Mouse (Mus musculus) spleen, adult 2 months (tissue): Measurements from ENCODE around the gene Olfr444. TPM values are rescaled to one million over a fixed set of nuclear protein-coding genes. Genes with fewer than 3 reads are reported as not detected.

Experiments used
- DNase-seq, 2 experiments: peaks; one replicate each; pipeline versions ENCODE4 v3.0.0 to v3.0.0-alpha.2; 2012 to 2021; ENCODE audit warnings: low spot score in 2 of 2, low read depth in 1 of 2
- H3K27ac ChIP-seq: fragments of 200-500 bp; 2 replicates; pipeline ENCODE4 v1.5.1; 2012; ENCODE audit warnings: low read length, inconsistent platforms; ENCODE audit not compliant: insufficient read depth
- H3K27me3 ChIP-seq: fragments of 200-500 bp; 2 replicates; pipeline ENCODE4 v1.6.1; 2012; ENCODE audit warnings: mild to moderate bottlenecking, moderate library complexity, low read length, inconsistent platforms; ENCODE audit not compliant: control insufficient read depth, insufficient read depth
- H3K36me3 ChIP-seq: fragments of 200-500 bp; 2 replicates; pipeline ENCODE4 v1.6.1; 2012; ENCODE audit warnings: mild to moderate bottlenecking, low read length, inconsistent platforms; ENCODE audit not compliant: control insufficient read depth, insufficient read depth
- H3K4me1 ChIP-seq: fragments of 200-500 bp; 2 replicates; pipeline ENCODE4 v1.6.1; 2011; ENCODE audit warnings: inconsistent platforms; ENCODE audit not compliant: control insufficient read depth, insufficient read depth, insufficient read length
- H3K4me3 ChIP-seq: fragments of 200-500 bp; 2 replicates; pipeline ENCODE4 v1.5.1; 2011; ENCODE audit warnings: mild to moderate bottlenecking, inconsistent platforms; ENCODE audit not compliant: insufficient read depth, insufficient read length; ENCODE audit errors: extremely low read depth
- CTCF ChIP-seq: fragments of 200-500 bp; IDR thresholded peaks from 2 replicates; pipeline ENCODE4 v1.5.1; 2011; ENCODE audit warnings: mild to moderate bottlenecking, inconsistent platforms; ENCODE audit not compliant: insufficient read depth, insufficient read length, insufficient replicate concordance; ENCODE audit errors: extremely low read depth
- POLR2A ChIP-seq: fragments of 200-500 bp; IDR thresholded peaks from 2 replicates; pipeline ENCODE4 v1.6.1; 2011; ENCODE audit warnings: low read depth, low read length, inconsistent platforms
- WGBS: fragments of 180-500 bp; shearing (Covaris S2); methylation state at CpG from one replicate; pipeline ENCODE4 v1.1.7; 2018; 5-methylcytosine and 5-hydroxymethylcytosine counted together
- polyA plus RNA-seq: library from polyadenylated mRNA; depleted of rRNA; stranded (reverse); fragments of >200 nt; gene quantifications from 2 replicates; pipeline ENCODE4 v1.2.3, GENCODE M21; 2012; rRNA removed

Gene Olfr444
- not detected in 2 replicates for polyA plus RNA-seq

DNA sequence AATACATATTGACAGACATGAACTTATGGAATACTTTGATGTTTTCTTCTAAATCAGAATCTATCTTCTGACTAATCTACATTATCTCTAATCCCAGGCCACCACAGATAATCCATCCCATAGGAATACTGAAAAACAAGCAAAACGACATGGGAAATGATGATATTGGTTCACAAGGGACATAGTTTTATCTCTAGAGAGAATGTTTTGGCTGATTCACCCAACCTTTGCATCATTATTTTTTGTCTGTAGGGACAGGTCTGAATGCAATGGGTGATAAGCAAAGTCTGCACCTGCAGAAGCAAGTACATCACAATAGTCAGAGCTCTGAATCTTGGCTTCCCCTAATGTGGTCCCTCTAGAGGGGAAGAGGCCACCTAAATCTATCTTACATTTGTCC lies at the start of gene Olfr444:
Gene Olfr444 (plus strand): TSS at position 301 of the 400 bp plus-strand sequence.
- Histone ChIP-seq H3K27me3 (no peaks in the 10 kb centered on the region), H3K4me3 (no peak within 1 kb of the TSS), H3K4me1 (no peaks in the 10 kb centered on the region), H3K27ac (no peak within 1 kb of the TSS), H3K36me3 (no peaks in the 10 kb centered on the region)
- WGBS = 75% methylated on average over 1 of the region's 1 CpGs
- TF ChIP-seq CTCF (no peak), POLR2A (no peak)
- DNase-seq = no peak

DNA sequence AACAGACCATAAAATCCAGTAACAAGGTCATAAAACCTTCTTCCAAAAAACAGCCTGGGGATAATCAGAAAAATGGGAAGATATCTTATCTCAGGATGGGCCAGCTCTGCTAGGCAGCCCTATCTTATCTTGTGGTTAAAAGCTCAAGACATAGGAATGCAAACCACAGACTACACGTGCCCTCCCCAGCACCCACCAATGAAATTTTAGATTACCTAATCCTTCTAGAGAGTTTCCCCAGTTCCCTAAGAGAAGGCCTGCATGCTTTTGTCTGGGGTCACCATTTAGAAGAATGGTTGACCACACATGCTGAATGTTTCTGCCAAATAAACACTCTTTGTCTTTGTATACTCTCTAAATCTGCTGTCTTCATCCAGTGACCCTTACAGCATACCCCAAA lies 48.5 kb upstream of the Olfr444 start:
- Histone ChIP-seq H3K27ac (no peak overlapping the region), H3K27me3 (no peaks in the 10 kb centered on the region), H3K4me3 (no peak overlapping the region), H3K36me3 (no peaks in the 10 kb centered on the region), H3K4me1 (no peaks in the 10 kb centered on the region)
- no peak for DNase-seq
- WGBS = 23% methylated on average over 1 of the region's 1 CpGs
- TF ChIP-seq POLR2A = no peak
- no peak for TF ChIP-seq CTCF

DNA sequence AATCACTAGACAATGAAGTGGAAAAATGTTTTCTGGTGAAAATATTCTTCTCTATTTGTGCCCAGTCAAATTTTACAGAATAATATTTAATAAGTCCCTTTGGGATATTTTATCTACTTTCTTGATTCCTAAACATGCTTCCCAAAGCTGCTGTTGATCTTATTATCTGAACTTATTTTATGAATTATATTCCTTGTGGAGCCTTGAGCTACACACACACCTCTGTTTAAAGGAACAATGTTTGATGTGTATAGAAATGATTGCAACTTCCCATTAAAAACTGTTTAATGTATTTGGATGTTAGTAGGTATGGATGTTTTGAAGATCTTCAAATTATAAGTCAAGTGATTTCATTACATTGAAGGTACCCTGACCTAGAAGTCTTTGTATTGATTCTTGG lies 40.3 kb upstream of the Olfr444 start, which contains the start of gene Olfr447:
Gene Olfr447 (plus strand): TSS at position 301 of the 400 bp plus-strand sequence.
- TF ChIP-seq POLR2A = no peak
- TF ChIP-seq CTCF = no peak
- Histone ChIP-seq H3K27me3 (no peaks in the 10 kb centered on the region), H3K4me1 (no peaks in the 10 kb centered on the region), H3K4me3 (no peak within 1 kb of the TSS), H3K36me3 (no peaks in the 10 kb centered on the region), H3K27ac (no peak within 1 kb of the TSS)
- DNase-seq = no peak

DNA sequence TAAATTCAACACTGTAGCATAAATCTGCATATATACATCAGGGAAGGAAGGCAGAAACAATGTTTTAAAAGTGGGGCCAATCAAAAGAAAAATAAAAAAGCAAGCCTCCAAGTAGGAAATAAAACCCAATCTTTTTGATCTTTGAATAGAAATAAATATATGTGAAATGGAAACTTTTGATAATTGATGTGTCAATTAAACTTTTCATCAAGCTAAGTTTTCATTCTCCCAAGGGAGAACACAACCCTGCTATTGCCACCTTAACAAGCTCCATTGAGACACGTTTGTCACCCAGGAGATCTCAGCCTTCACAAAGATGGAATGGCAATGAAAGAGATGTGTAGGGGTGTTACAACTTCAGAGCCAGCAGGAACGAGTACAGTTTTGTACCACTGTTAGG lies 27.8 kb upstream of the Olfr444 start, which contains the start of gene Olfr446:
Gene Olfr446 (plus strand): TSS at position 301 of the 400 bp plus-strand sequence.
- WGBS = 62% methylated on average over 2 of the region's 2 CpGs
- Histone ChIP-seq H3K27me3 (no peaks in the 10 kb centered on the region), H3K36me3 (no peaks in the 10 kb centered on the region), H3K4me3 (no peak within 1 kb of the TSS), H3K27ac (no peak within 1 kb of the TSS), H3K4me1 (no peaks in the 10 kb centered on the region)
- no peak for DNase-seq
- no peak for TF ChIP-seq CTCF
- no peak for TF ChIP-seq POLR2A

DNA sequence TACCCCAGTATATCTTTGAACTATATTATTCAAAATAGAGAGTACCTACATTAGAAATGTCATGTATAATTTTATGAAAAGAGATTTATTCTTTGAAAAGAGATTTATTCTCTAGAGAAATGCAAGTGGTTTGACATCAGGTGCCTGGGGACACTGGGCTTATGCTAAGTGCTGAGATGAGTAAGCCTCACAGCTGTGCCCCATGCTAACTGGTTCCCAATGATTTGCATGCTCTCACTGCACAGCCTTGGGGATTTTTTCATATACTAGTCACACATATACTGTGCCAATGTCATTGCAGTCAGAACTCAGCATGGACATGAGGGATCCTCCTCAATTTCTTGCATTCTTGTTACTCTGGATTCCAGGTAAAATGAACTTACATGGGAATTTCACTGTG lies 31.5 kb downstream of the Olfr444 start:
- Histone ChIP-seq H3K36me3 (no peaks in the 10 kb centered on the region), H3K27ac (no peak overlapping the region), H3K4me1 (no peaks in the 10 kb centered on the region), H3K4me3 (no peak overlapping the region), H3K27me3 (no peaks in the 10 kb centered on the region)
- TF ChIP-seq POLR2A (no peak), CTCF (no peak)
- DNase-seq = no peak

Other genes with a start within 250 kb of the Olfr444 start
- gene Tcaf1, start 239.0 kb upstream of the Olfr444 start, polyA plus RNA-seq = 2.5 and 2.9 TPM in 2 replicates
- not detected in 2 replicates for gene Olfr453, start 209.7 kb upstream of the Olfr444 start, polyA plus RNA-seq
- not detected in 2 replicates for gene Olfr38, start 192.7 kb upstream of the Olfr444 start, polyA plus RNA-seq
- not detected in 2 replicates for gene Olfr452, start 164.0 kb upstream of the Olfr444 start, polyA plus RNA-seq
- gene Olfr450, start 137.1 kb upstream of the Olfr444 start, polyA plus RNA-seq = not detected in 2 replicates
- gene Olfr449, start 114.7 kb upstream of the Olfr444 start, polyA plus RNA-seq = not detected in 2 replicates
- not detected in 2 replicates for gene Olfr448, start 58.6 kb upstream of the Olfr444 start, polyA plus RNA-seq
- not detected in 2 replicates for gene Olfr447, start 40.2 kb upstream of the Olfr444 start, polyA plus RNA-seq
- gene Olfr446, start 27.7 kb upstream of the Olfr444 start, polyA plus RNA-seq = not detected in 2 replicates
- gene Olfr441, start 157.3 kb downstream of the Olfr444 start, polyA plus RNA-seq = not detected in 2 replicates
- gene Olfr237-ps1, start 197.5 kb downstream of the Olfr444 start, polyA plus RNA-seq = not detected in 2 replicates
- gene Olfr437, start 214.2 kb downstream of the Olfr444 start, polyA plus RNA-seq = not detected in 2 replicates
- gene Olfr13, start 223.1 kb downstream of the Olfr444 start, polyA plus RNA-seq = not detected in 2 replicates
- gene Olfr435, start 248.1 kb downstream of the Olfr444 start, polyA plus RNA-seq = not detected in 2 replicates